Mouse (Mus musculus) ES-Bruce4 (cell line): ENCODE results near the gene Atp2b1. TPM values are rescaled to one million over a fixed set of nuclear protein-coding genes. Genes with fewer than 3 reads are reported as not detected.

Experiments used
- H3K27ac ChIP-seq: 2 replicates; pipeline ENCODE4 v1.5.1; 2012; ENCODE audit warnings: low read length, inconsistent platforms; ENCODE audit not compliant: insufficient read depth
- H3K27me3 ChIP-seq: 2 replicates; pipeline ENCODE4 v1.6.1; 2012; ENCODE audit warnings: mild to moderate bottlenecking, low read length, inconsistent platforms; ENCODE audit not compliant: control insufficient read depth, poor library complexity, insufficient read depth, severe bottlenecking
- H3K36me3 ChIP-seq: 2 replicates; pipeline ENCODE4 v1.6.1; 2012; ENCODE audit warnings: inconsistent platforms, mild to moderate bottlenecking, low read length, moderate library complexity; ENCODE audit not compliant: control insufficient read depth, poor library complexity, insufficient read depth, severe bottlenecking
- H3K4me1 ChIP-seq: one replicate; pipeline ENCODE4 v1.8.1; 2011; ENCODE audit warnings: low read length; ENCODE audit not compliant: control insufficient read depth, insufficient read depth
- H3K4me3 ChIP-seq: 2 replicates; pipeline ENCODE4 v1.5.1; 2011; ENCODE audit warnings: low read depth, mild to moderate bottlenecking, low read length
- H3K9ac ChIP-seq: 2 replicates; pipeline ENCODE4 v1.6.1; 2012; ENCODE audit warnings: low read depth, mild to moderate bottlenecking, inconsistent platforms; ENCODE audit not compliant: poor library complexity, severe bottlenecking
- H3K9me3 ChIP-seq: replicated peaks from 2 replicates; pipeline ENCODE4 v1.6.1; 2012; ENCODE audit warnings: mild to moderate bottlenecking, low read length, inconsistent platforms; ENCODE audit not compliant: control insufficient read depth, poor library complexity, insufficient read depth, severe bottlenecking
- CTCF ChIP-seq: IDR thresholded peaks from one replicate; pipeline ENCODE4 v1.8.1; 2011; ENCODE audit warnings: low read depth, low read length
- EP300 ChIP-seq: IDR thresholded peaks from 2 replicates; pipeline ENCODE4 v1.6.1; 2011; ENCODE audit warnings: low read depth, low read length; ENCODE audit not compliant: insufficient read depth
- POLR2A ChIP-seq: IDR thresholded peaks from one replicate; pipeline ENCODE4 v1.8.1; 2011; ENCODE audit warnings: low read length; ENCODE audit not compliant: insufficient read depth
- polyA plus RNA-seq: library from polyadenylated mRNA; stranded (reverse); fragments of >200 nt; gene quantifications from 2 replicates; pipeline ENCODE4 v1.2.4, GENCODE M21; 2011; ENCODE audit warnings: low read depth; ENCODE audit not compliant: missing spikeins, insufficient read depth, insufficient read length

The Atp2b1 gene
- polyA plus RNA-seq, 1 experiment: 68.1 TPM

DNA sequence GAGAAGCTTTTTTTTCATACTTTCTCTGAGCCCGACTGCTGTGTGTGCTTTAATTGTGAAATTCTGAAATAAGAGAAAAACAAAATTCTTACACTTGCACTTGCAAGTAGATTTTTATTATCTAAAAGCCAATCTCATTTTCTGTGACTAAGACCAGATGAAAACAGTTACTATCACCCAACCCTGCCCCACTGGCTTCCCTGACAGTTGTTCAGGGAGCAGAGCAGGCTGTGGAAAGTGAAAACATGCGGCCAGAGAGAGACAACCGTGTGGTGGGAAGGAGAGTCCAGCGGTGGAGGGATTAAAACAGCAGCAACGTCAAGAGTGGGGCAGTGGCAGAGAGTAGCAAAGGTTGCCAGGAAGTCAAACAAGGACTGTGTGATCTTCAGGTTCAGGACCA lies 46.7 kb downstream of the Atp2b1 start:
- TF ChIP-seq POLR2A (no peak), CTCF (no peak), EP300 (no peak)
- H3K9me3 ChIP-seq: no peaks in the 10 kb centered on the region
- H3K9ac ChIP-seq: no peak overlapping the region
- H3K4me1 ChIP-seq: no peaks in the 10 kb centered on the region
- no peak overlapping the region for H3K27ac ChIP-seq
- no peak overlapping the region for H3K4me3 ChIP-seq
- H3K27me3 ChIP-seq: no peaks in the 10 kb centered on the region
- H3K36me3 ChIP-seq: no peaks in the 10 kb centered on the region

DNA sequence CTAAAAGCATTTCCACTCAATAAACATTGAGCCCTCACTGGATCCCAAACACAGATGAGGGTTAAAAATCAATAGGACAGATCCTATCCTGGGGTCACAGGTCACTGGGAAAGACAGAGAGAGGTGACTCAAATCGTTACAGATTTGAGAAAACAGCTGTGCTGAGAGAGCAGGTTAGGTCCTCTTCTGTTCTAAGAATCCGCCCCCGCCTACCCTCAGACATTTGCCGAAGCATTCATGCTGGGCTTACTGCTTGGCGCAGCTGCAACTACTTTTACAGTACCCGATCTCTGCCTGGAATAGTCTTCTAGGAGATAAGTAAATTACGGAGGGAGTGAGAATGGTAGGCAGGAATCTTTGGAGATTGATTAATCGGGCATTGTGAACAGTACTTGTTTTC lies 47.9 kb downstream of the Atp2b1 start:
- no peak for TF ChIP-seq POLR2A
- TF ChIP-seq CTCF: no peak
- no peak for TF ChIP-seq EP300
- H3K4me3 ChIP-seq: no peak overlapping the region
- H3K4me1 ChIP-seq: no peaks in the 10 kb centered on the region
- no peaks in the 10 kb centered on the region for H3K27me3 ChIP-seq
- H3K9me3 ChIP-seq: no peaks in the 10 kb centered on the region
- no peaks in the 10 kb centered on the region for H3K36me3 ChIP-seq
- H3K27ac ChIP-seq: no peak overlapping the region
- H3K9ac ChIP-seq: no peak overlapping the region

- no peaks in the 10 kb centered on the region for H3K4me1 ChIP-seq
- peaks cover 5% of the 10 kb centered on the region for H3K36me3 ChIP-seq
- no peaks in the 10 kb centered on the region for H3K27me3 ChIP-seq
- TF ChIP-seq POLR2A (no peak), EP300 (no peak), CTCF (no peak)
- H3K4me3 ChIP-seq: no peak overlapping the region
- no peak overlapping the region for H3K27ac ChIP-seq
- H3K9ac ChIP-seq: no peak overlapping the region
- no peaks in the 10 kb centered on the region for H3K9me3 ChIP-seq
Observed at GRCm38 (mm10) chr10:98966407-98967215, 52.4 kb downstream of the Atp2b1 start.

- Histone ChIP-seq H3K36me3 (peaks cover 5% of the 10 kb centered on the region), H3K9ac (no peak overlapping the region), H3K27ac (no peak overlapping the region), H3K27me3 (no peaks in the 10 kb centered on the region), H3K4me1 (no peaks in the 10 kb centered on the region), H3K9me3 (no peaks in the 10 kb centered on the region), H3K4me3 (no peak overlapping the region)
- TF ChIP-seq CTCF (no peak), POLR2A (no peak), EP300 (no peak)
Observed at GRCm38 (mm10) chr10:98967240-98967891, 53.2 kb downstream of the Atp2b1 start.

DNA sequence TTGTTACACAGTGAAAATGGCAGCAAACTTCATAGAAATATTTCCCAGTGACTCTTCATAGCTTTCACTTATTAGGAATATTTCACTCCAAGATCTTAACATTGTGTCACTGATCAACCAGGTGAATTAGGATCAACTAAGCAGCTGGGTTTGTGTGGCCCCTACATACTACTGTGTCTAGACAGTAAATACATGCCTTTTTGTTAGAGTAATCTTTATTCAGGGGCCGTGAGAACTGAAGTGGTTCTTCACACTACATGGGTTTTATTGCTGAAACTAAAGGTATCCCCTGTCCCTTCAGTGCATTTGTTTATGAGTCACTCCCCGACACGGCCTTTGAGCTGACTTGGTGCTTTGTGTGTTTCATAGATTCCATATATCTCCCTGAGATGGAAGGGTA lies 56.7 kb downstream of the Atp2b1 start:
- TF ChIP-seq POLR2A: no peak
- no peak for TF ChIP-seq EP300
- no peak for TF ChIP-seq CTCF
- H3K27me3 ChIP-seq: no peaks in the 10 kb centered on the region
- H3K36me3 ChIP-seq: peaks cover 5% of the 10 kb centered on the region
- H3K4me3 ChIP-seq: no peak overlapping the region
- H3K9me3 ChIP-seq: no peaks in the 10 kb centered on the region
- no peaks in the 10 kb centered on the region for H3K4me1 ChIP-seq
- H3K9ac ChIP-seq: no peak overlapping the region
- H3K27ac ChIP-seq: no peak overlapping the region

GRCm38 (mm10) chr10:98972359-98972758 lies 58.2 kb downstream of the Atp2b1 start:
- Histone ChIP-seq H3K4me3 (no peak overlapping the region), H3K36me3 (peaks cover 5% of the 10 kb centered on the region), H3K9me3 (no peaks in the 10 kb centered on the region), H3K4me1 (no peaks in the 10 kb centered on the region), H3K9ac (no peak overlapping the region), H3K27ac (no peak overlapping the region), H3K27me3 (no peaks in the 10 kb centered on the region)
- TF ChIP-seq CTCF: no peak
- TF ChIP-seq POLR2A: no peak
- TF ChIP-seq EP300: no peak
